Mouse (Mus musculus): ENCODE measurements around the gene Agfg1.

- TF ChIP-seq CTCF (IDR thresholded peaks at IDR 0.05; ENCODE audit: low read depth) (no peak), EP300 (optimal IDR thresholded peaks at IDR 0.05) (no peak)
These were observed 5.8 kb upstream of the Agfg1 start for GRCm38 (mm10) chr1:82833501-82833900.
